Mouse (Mus musculus) fibroblast of lung, adult 2 months (primary cell): ENCODE results near the gene Carmil2.

Source experiments
- DNase-seq: peaks from one replicate; pipeline ENCODE4 v3.0.0-alpha.2; 2011; ENCODE audit warnings: low read depth

Carmil2 gene

DNA sequence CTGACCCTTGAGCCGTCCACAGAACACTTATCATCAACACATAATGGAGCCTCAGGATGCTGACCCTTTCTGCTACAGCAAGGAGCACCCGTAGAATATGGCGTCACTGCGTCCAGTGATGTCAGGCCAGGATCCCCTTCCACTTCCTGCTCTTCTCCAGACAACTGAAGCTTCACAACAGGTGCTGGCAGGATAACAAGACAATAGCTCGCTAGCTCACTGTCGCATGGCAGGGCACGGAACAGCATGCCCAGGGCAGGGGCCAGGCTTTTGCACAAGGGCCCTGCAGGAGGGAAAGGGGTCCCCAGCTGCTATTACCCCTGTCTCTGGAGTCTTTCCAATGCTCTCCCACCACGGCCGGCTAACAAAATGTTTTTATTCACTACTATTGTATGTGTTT, 36.8 kb downstream of the Carmil2 start:
- no peak for DNase-seq

DNA sequence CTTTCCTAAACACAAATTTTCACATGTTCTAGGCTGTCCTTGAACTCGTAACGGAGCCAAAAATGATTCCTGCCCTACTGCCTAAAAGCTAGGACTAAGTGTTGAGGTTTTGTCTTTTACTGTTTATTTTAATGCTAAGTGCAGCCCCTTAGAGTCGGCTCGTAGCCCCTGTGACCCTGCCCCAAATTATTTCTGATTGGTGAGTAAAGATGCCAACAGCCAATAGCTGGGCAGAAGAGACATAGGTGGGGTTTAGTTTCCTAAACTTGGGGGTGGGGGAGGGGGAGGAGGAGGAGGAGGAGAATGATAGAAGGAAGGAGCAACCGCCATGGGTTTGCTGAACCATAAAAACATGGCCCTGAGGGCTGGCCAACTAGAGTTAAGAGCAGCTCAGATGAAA, 39.7 kb downstream of the Carmil2 start:
- no peak for DNase-seq

DNA sequence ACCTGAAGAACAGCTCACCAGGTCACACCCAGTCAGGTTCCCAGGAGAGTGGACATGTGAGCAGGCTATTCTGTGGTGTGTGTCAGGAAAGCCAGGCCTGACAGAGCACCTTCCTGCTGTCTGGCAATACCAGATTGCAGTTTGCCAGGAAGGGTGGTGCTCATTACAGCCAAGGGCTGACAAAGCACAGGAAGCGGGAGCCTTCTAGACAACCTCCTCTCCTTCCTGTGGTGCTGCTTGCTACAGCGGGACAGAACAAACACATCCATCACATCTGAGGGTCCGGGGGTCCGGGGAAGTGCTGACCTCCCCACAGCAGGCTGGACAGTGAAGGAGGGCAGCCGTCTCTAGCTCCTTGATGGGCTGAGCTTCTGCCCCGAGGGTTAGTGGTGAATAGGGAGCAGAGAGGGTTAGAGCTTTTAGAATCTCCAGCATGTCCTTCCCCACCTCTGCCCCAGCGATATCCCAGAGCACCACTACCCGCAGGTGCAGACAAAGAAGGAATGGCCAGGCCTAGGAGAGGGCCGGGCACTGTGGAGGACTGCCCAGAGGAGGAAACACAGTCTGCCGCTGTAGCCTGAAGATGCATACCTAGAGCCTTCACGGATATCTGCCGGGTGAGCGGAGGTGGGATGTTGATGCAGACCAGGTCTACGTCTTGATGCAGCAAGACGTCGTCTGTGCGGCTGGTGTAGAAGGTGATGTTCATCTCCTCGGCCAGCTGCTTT, 41.5 kb downstream of the Carmil2 start:
- no peak for DNase-seq

DNA sequence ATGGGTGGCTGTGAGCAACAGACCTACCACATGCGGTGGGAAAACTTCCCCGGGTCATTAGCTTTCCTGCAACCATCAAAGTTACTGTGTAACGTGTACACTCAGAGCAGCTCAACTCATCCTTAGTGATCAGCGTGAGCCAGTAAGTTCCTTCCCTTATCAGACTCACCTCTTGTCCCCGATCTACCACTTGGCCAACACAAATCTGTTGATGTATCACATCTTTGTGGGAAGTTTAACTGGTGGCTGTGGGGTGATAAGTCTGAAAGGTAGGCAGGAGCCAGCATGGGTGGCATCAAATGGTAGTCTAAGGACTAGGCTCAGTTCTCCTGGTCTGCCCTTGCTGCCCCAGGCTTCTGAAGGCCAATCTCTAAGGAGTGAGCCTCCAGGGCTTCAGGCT, 46.1 kb downstream of the Carmil2 start:
- DNase-seq: no peak

DNA sequence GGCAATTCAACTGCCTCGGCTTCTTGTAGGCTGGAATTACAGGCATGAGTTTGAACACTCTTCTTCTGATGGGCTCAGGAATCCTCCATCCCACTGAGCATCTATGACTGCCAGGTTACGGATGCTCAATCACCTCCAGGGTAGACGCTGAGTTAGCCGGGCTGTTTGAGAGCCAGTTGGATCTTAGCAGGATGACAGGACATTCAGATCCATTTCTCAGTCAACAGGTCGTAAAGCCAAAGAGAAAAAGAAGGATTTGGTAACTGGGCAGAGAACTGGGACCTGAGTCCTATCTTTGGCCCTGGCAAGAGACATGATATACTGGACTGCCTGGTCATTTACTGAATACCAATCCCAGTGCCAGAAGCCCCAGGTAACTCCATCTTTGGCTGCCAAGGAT, 53.1 kb downstream of the Carmil2 start:
- no peak for DNase-seq

DNA sequence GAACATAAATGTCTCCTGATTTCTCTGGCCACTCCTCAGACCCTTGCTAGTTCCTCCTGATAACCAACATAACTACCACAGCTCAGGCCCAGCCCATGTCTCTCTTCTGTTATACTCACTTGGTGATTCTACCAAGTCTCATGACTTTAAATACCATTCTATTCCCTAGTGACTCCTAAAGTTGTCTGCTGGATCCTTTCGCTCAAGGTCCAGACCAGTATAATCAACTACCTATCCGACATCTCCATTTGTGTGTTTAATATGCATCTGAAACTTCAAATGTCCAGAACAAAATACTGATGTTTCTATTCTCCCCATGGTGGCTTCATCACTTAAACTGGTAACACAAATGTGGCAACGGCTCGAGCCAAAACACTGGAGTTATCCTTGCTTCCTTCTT, 57.2 kb downstream of the Carmil2 start:
- no peak for DNase-seq
